Mouse (Mus musculus): Measurements from ENCODE around the gene Cpeb3.

DNA sequence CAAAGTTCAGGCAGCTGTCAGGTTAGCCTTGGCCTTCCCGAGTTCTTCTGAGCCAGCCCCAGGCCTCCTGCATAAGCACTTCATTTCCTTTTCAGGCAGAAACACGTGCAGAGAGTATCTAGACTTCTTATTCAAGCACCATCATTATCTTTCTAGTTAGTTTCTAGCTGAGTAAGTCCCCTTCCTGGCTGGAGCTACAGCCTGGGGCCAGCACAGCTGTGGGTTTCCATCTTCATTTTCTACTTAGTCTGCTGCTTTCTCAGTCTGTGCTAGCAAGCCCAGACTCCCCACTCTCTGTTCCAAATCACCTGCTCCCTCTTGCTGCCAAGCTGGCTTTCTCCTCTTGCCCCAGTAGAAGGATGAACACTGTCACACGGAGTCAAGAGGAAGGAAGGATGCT lies 38.5 kb upstream of the Cpeb3 start:
- no peak for TF ChIP-seq TAL1 (IDR thresholded peaks at IDR 0.05; ENCODE audit: low read length)
- no peak for TF ChIP-seq GATA1 (IDR thresholded peaks at IDR 0.05; ENCODE audit: low read length)
